Mouse (Mus musculus) midbrain, embryonic 15.5 days (tissue): Measurements from ENCODE around the gene Kdelr1. TPM values are rescaled to one million over a fixed set of nuclear protein-coding genes. Genes with fewer than 3 reads are reported as not detected.
"Not testable (repeated sequence)": the region's sequence is repeated elsewhere in the genome, so short reads cannot be mapped to it uniquely, and the experiment has no call there.

Source experiments
- ATAC-seq: fragments of 200-750 bp; cut with Nextera tagmentation; replicated peaks from 2 replicates; pipeline ENCODE4 v1.8.0; 2017; ENCODE audit warnings: moderate TSS enrichment
- H3K27ac ChIP-seq: fragments of 300-500 bp; sonication (generic); 2 replicates; pipeline ENCODE4 v1.5.1; 2015; ENCODE audit warnings: mild to moderate bottlenecking, inconsistent platforms
- H3K27me3 ChIP-seq: fragments of 300-500 bp; sonication (generic); replicated peaks from 2 replicates; pipeline ENCODE4 v1.6.1; 2015; ENCODE audit warnings: inconsistent platforms
- H3K36me3 ChIP-seq: fragments of 300-500 bp; sonication (generic); replicated peaks from 2 replicates; pipeline ENCODE4 v1.6.1; 2015; ENCODE audit warnings: inconsistent platforms
- H3K4me1 ChIP-seq: fragments of 300-500 bp; sonication (generic); 2 replicates; pipeline ENCODE4 v1.6.1; 2015; ENCODE audit warnings: inconsistent platforms
- H3K4me2 ChIP-seq: fragments of 300-500 bp; sonication (generic); 2 replicates; pipeline ENCODE4 v1.6.1; 2015; ENCODE audit warnings: inconsistent platforms, mild to moderate bottlenecking, moderate library complexity
- H3K4me3 ChIP-seq: fragments of 300-500 bp; sonication (generic); 2 replicates; pipeline ENCODE4 v1.5.1; 2015; ENCODE audit warnings: mild to moderate bottlenecking, inconsistent platforms
- H3K9ac ChIP-seq: fragments of 300-500 bp; sonication (generic); 2 replicates; pipeline ENCODE4 v1.6.1; 2015; ENCODE audit warnings: mild to moderate bottlenecking, inconsistent platforms
- H3K9me3 ChIP-seq: fragments of 300-500 bp; sonication (generic); 2 replicates; pipeline ENCODE4 v1.6.1; 2016; ENCODE audit warnings: inconsistent platforms
- WGBS: fragments of 180-500 bp; shearing (Covaris S2); methylation state at CpG from one replicate; pipeline ENCODE4 v1.1.7; 2015; ENCODE audit warnings: mixed read lengths; 5-methylcytosine and 5-hydroxymethylcytosine counted together
- polyA plus RNA-seq: library from polyadenylated mRNA; unstranded; fragments of >200 nt; fragmentation: Nextera tagmentation; extraction: Ambion mirVana; gene quantifications from 2 replicates; pipeline ENCODE4 v1.2.1, GENCODE M21; 2015

The Kdelr1 gene
- polyA plus RNA-seq, 1 experiment from 2014 or later: 53.0 TPM

DNA sequence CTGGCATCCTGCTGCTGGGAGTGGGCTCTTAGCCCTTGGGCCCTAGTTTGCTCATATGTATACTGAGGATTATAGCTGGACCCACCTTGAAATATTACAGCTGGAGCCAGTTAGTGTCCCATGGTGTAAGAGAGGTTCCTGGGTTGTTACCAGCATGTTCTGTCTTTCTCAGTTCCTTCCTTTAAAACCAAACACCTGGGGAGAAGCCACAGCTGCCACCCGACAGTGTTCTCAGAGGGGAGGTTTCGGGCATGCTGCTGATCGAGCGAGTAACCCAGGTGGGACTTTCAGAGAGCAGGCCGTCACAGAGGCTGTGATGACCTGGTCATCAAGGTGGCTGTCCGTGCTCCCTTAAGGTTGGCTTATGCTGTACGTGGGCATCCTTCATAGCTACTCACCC is 4.3 kb downstream of the Kdelr1 start:
- Histone ChIP-seq H3K9ac (no peak overlapping the region), H3K4me3 (no peak overlapping the region), H3K9me3 (no peaks in the 10 kb centered on the region), H3K4me2 (no peak overlapping the region), H3K36me3 (peaks cover 34% of the 10 kb centered on the region), H3K27ac (no peak overlapping the region), H3K27me3 (no peaks in the 10 kb centered on the region), H3K4me1 (peaks cover 22% of the 10 kb centered on the region)
- no peak for ATAC-seq
- WGBS: 95% methylated on average over 7 of the region's 7 CpGs

DNA sequence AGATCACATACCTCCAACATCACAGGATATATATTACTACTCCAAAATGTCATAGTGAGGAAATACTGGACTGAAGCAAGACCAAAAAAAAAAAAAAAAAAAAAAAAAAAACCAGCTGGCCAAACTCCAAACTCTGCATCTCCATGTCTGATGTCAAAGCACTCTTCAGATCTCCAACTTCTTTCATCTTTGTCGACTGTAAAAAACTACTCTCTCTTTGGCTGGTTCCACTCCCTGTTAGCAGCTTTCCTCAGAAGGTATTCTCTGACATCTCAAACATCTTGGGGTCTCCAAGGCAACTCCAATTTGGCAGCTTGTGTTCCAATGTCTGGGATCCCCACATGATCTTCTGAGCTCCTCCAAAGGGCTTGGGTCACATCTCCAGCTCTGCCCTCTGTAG is 5.7 kb downstream of the Kdelr1 start, which contains the start of gene Grin2d:
Grin2d (minus strand) TSS at position 101 of the 400 bp plus-strand sequence.
- 91% methylated on average over 1 of the region's 1 CpGs for WGBS
- H3K4me2 ChIP-seq, H3K27ac ChIP-seq, H3K9ac ChIP-seq, H3K4me3 ChIP-seq, H3K9me3 ChIP-seq, ATAC-seq, H3K27me3 ChIP-seq: not testable (repeated sequence)
- Histone ChIP-seq H3K4me1 (peaks cover 22% of the 10 kb centered on the region), H3K36me3 (peaks cover 46% of the 10 kb centered on the region)

DNA sequence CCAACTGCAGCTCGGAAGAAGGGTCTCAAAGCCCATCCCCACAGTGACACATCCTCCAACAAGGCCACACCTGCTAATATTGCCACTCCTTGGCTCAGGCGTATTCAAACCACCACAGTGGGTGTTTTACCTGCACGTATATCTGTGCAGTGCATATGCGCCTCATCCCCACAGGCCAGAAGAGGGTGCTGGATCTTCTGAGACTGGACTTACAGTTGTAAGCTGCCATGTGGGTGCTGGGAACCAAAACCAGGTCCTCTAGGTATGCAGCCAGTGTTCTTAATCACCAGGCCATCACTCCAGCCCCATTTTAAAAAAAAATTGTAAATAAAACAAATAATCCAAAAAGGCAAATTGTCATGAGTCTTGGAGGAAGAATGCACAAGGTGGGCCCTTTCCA is 8.0 kb downstream of the Kdelr1 start:
- Histone ChIP-seq H3K36me3 (peaks cover 51% of the 10 kb centered on the region), H3K4me1 (0 out of 2 replicates have a peak, but pooled peaks cover 2% of the 10 kb centered on the region), H3K9ac (no peak overlapping the region), H3K27me3 (no peaks in the 10 kb centered on the region), H3K4me3 (no peak overlapping the region), H3K27ac (no peak overlapping the region), H3K9me3 (no peaks in the 10 kb centered on the region), H3K4me2 (no peak overlapping the region)
- 98% methylated on average over 4 of the region's 4 CpGs for WGBS
- ATAC-seq: no peak

DNA sequence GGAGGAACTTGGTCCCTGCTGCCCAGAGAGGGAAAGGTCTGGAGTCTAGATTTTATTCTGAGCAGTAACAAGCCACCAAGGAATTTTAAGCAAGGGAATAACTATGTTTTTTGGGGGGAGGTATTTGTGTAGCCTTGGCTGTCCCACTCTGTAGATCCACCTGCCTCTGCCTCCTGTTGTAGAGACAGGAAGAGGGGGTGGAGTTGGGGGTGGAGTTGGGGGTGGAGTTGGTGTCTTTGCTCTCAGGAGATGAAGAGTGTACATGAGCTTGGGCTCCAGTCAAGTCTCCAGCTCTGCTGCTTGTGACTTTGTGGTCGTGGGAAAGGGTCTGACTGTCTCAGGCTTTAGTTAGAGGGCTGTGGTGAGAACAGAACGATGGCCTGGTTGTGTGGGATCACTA is 8.4 kb downstream of the Kdelr1 start:
- 91% methylated on average over 2 of the region's 2 CpGs for WGBS
- Histone ChIP-seq H3K4me1 (no peaks in the 10 kb centered on the region), H3K4me2 (no peak overlapping the region), H3K36me3 (peaks cover 54% of the 10 kb centered on the region), H3K9me3 (no peaks in the 10 kb centered on the region), H3K9ac (no peak overlapping the region), H3K27me3 (no peaks in the 10 kb centered on the region), H3K27ac (no peak overlapping the region), H3K4me3 (no peak overlapping the region)
- ATAC-seq: no peak

DNA sequence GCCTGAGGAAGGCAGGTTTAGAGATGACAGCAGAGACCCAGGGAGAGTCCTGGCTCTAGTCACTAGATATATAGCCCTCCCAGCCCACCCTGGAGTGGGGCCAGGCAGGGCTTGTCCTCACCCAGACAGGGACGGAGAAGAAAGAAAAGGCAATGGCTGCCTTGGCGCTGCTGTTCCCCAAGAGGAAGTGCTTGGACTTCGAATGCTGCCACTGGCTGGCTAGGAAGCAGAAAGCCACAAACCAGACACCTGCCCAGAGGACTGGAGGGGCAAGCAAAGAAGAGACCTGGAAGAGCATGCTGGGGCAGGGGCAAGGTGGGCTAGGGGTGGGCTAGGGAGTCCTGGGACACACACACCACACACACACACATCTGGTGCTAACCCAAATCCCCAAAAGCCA is 14.7 kb downstream of the Kdelr1 start:
- Histone ChIP-seq H3K4me2 (no peak overlapping the region), H3K9ac (no peak overlapping the region), H3K4me3 (no peak overlapping the region), H3K36me3 (peaks cover 16% of the 10 kb centered on the region; the same call in 1 of the 2 replicates), H3K27ac (no peak overlapping the region), H3K4me1 (no peaks in the 10 kb centered on the region), H3K27me3 (no peaks in the 10 kb centered on the region), H3K9me3 (no peaks in the 10 kb centered on the region)
- no peak for ATAC-seq
- WGBS: 63% methylated on average over 3 of the region's 3 CpGs

DNA sequence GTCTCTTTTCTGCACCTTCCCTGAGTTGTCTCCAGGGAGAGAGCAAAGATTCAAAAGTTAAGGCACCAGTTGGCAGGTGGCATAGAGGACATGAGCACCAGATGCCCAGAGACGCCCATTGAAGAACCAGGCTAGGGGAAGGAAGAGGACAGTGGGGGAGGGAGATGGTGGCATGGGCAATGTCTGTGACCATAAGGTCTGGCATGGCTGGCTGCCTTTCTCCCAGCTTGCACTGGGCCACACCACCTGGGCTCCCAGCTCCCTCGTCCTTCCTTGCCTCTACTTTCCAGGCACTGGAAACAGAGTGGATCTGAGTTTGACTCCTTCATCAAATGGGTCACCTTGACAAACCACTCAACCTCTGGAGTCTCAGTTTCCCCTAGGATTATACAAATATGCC is 20.1 kb downstream of the Kdelr1 start:
- Histone ChIP-seq H3K9ac (no peak overlapping the region), H3K4me2 (no peak overlapping the region), H3K4me1 (peaks cover 8% of the 10 kb centered on the region), H3K36me3 (no peaks in the 10 kb centered on the region), H3K9me3 (no peaks in the 10 kb centered on the region), H3K27ac (no peak overlapping the region), H3K27me3 (no peaks in the 10 kb centered on the region), H3K4me3 (no peak overlapping the region)
- no peak for ATAC-seq
- 74% methylated on average over 2 of the region's 2 CpGs for WGBS

DNA sequence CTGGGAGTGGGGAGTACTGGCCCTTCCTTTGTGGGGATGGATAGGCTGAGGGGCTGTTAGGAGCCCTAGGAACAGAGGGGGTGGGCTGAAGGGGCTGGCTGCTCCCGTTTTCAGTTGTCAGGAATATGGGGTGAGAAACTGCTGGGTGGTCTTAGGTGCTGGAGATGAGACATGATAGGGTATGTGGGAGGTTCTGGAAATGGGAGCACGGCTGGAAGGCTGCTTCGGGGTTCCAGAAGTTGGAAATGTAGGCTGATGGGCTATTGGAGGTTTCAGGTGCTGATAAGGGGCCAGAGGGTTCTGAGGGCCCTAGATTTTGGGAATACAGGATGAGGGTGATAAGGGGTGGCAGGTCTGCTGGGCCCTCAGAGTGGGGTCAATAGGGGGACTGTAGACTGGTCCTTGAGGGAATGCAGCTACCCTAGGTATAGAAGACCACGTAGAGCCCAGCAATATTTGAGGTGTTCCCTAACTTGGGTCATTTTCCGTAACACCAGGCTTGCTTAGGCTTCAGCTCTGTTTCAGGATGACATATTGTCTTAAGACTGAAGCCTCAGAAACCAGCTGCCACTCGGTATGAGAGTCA is 23.5 kb downstream of the Kdelr1 start:
- Histone ChIP-seq H3K4me1 (peaks cover 14% of the 10 kb centered on the region), H3K4me3 (peak overlapping the region; percentile 55), H3K4me2 (peak overlapping the region; percentile 87), H3K27me3 (no peaks in the 10 kb centered on the region), H3K9ac (no peak overlapping the region), H3K9me3 (no peaks in the 10 kb centered on the region), H3K36me3 (no peaks in the 10 kb centered on the region), H3K27ac (no peak overlapping the region)
- WGBS: 77% methylated on average over 6 of the region's 6 CpGs
- peak; percentile 43 for ATAC-seq

DNA sequence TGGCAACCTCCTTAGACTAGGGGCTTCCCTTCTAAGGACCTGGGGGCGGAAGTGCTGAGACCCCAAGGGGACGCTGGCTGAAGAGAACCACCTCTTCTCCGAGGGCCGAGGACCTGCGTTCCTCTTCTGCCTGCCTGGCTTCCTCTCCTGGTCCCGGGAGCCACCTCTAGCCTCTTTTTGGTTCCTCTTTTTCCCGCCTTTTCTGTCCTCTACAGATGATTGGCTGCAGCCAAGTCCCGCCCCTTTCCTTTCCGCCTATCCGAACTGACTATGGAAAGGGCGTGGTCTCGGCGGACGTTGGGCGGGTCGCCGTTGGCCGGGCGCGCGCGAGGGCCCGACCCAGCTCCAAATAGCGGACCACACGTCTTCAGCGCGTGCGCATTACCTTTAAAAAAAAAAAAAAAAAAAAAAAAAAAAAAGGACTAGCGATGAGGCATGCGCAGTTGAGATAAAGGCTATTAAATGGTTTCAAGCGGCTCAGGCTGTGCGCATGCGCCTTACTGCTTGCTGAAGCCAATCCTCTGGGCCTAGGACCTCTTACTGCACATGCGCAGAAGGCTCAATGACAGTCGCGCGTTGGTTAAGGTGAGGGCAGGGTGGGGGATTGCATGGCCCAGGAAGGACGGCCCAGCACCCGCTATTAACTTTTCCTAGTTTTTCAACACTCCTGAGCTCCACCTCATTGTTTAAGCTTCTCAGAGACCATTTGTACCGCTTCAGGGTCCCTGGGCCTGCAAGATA is 24.1 kb downstream of the Kdelr1 start, which contains the start of the genes Syngr4 and Tmem143:
Syngr4 (minus strand) TSS at position 198 of the 741 bp plus-strand sequence.
Tmem143 (plus strand) TSS at position 425 of the 741 bp plus-strand sequence.
- Histone ChIP-seq H3K27ac (peak within 1 kb of the TSS; percentile 81), H3K27me3 (no peaks in the 10 kb centered on the region), H3K4me2 (peak within 1 kb of the TSS; percentile 87), H3K36me3 (no peaks in the 10 kb centered on the region), H3K4me1 (peaks cover 14% of the 10 kb centered on the region), H3K4me3 (peak within 1 kb of the TSS; percentile 55), H3K9ac (peak within 1 kb of the TSS; percentile 70), H3K9me3 (no peaks in the 10 kb centered on the region)
- 1% methylated on average over 40 of the region's 40 CpGs for WGBS
- peak; percentile 94 for ATAC-seq

DNA sequence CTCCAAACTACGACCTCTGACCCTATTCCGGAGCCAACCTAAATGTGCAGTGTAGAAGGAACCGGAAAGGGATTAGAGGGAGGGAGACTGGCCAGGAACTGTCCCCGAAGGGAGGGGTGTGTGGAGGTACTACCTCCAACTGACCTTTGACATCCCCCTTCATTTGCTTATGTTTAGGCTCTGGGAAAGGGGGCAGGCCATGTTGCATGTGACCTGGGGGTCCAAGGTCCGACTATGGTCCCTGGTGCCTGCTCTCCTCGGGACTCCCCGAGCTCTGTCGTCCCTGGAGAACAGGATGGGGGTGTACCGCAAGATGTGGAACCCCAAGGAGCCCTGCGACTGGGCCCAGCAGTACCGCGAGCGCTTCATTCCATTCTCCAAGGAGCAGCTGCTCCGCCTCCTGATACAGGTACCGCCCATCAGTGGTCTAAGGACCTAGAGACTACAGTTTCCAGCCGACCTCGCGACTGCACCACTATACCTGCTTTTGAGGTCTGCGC is 24.7 kb downstream of the Kdelr1 start:
- no peaks in the 10 kb centered on the region for H3K36me3 ChIP-seq
- H3K4me2 ChIP-seq: peak overlapping the region; percentile 87
- H3K4me3 ChIP-seq: peak overlapping the region; percentile 55
- under 1% methylated on average over 19 of the region's 19 CpGs for WGBS
- no peaks in the 10 kb centered on the region for H3K9me3 ChIP-seq
- H3K27ac ChIP-seq: peak overlapping the region; percentile 81
- H3K4me1 ChIP-seq: peaks cover 14% of the 10 kb centered on the region
- peak; percentile 67 for ATAC-seq
- H3K9ac ChIP-seq: peak overlapping the region; percentile 70
- H3K27me3 ChIP-seq: no peaks in the 10 kb centered on the region

DNA sequence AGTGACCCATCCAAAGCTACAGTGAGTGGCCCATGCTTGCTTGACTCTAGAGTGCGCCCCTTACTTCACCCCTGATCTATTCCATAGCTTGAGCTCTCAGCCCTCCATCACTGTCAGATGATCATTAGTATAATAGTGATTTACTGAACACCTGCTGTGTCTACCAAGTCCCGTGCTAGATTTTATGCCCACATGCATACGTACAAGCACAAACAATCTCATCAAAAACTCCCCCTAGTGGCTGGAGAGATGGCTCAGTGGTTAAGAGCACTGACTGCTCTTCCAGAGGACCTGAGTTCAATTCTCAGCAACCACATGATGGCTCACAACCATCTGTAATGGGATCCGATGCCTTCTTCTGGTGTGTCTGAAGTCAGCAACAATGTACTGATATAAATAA is 25.6 kb downstream of the Kdelr1 start:
- H3K4me3 ChIP-seq: peak overlapping the region; percentile 55; the same call in 1 of the 2 replicates
- H3K27ac ChIP-seq: peak overlapping the region; percentile 81; the same call in 1 of the 2 replicates
- not testable (repeated sequence) for H3K27me3 ChIP-seq, ATAC-seq, H3K9ac ChIP-seq, H3K36me3 ChIP-seq, H3K9me3 ChIP-seq
- peak overlapping the region; percentile 87 for H3K4me2 ChIP-seq
- WGBS: 51% methylated on average over 4 of the region's 4 CpGs
- peaks cover 14% of the 10 kb centered on the region for H3K4me1 ChIP-seq

DNA sequence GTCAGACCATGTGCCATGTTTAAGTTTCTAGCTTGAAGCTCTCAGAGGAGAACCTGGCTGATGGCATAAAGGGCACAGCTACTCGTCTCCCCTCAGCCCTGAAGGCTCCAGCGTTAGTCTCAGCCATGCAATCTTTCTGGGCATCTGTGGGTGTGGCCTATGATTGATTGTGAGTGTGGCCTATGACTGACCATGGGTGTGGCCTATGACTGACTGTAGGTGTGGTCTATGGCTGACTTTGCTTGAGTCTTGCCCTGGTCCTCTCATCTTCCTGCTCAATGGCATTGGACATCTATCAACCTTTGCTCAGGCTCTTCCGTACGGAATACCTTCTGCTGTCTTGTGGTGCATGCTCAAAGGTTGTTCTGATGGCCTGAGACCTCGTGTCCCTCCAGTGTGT is 29.0 kb downstream of the Kdelr1 start:
- H3K9ac ChIP-seq: no peak overlapping the region
- no peaks in the 10 kb centered on the region for H3K27me3 ChIP-seq
- peaks cover 10% of the 10 kb centered on the region for H3K4me1 ChIP-seq
- 60% methylated on average over 5 of the region's 5 CpGs for WGBS
- H3K9me3 ChIP-seq: no peaks in the 10 kb centered on the region
- H3K4me3 ChIP-seq: no peak overlapping the region
- no peak overlapping the region for H3K27ac ChIP-seq
- no peaks in the 10 kb centered on the region for H3K36me3 ChIP-seq
- no peak overlapping the region for H3K4me2 ChIP-seq
- no peak for ATAC-seq

DNA sequence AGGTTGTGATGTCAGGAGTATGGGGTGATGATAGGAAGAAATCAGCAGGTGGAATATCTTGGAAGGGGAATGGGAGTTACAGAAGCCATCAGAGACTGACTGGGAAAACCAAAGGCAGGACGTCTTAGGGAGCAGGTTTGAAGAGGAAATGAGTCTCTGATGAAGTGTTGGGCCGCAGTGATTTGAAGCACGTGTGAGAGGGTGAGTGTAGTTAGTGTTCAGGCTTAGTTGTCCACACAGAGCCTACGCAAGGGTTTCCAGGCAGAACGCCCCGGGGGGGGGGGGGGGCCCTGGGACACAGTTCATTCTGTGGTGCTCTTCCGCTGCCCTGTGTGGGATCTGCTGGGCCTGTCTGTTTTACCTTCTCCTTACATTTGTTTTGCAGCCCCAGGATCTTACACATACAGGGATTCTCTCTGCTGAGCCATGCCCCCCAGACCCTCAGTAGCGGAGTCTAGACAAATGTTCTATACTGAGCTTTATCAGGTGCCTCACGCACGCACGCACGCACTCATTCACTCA is 30.0 kb downstream of the Kdelr1 start:
- H3K4me1 ChIP-seq: peaks cover 7% of the 10 kb centered on the region
- WGBS: 89% methylated on average over 12 of the region's 12 CpGs
- H3K27me3 ChIP-seq: no peaks in the 10 kb centered on the region
- no peak overlapping the region for H3K9ac ChIP-seq
- no peaks in the 10 kb centered on the region for H3K36me3 ChIP-seq
- H3K4me2 ChIP-seq: no peak overlapping the region
- H3K27ac ChIP-seq: no peak overlapping the region
- ATAC-seq: no peak
- no peaks in the 10 kb centered on the region for H3K9me3 ChIP-seq
- no peak overlapping the region for H3K4me3 ChIP-seq
